Mouse (Mus musculus) c-Kit-positive CD71-positive TER-119-negative erythroid progenitor cells, embryonic 14.5 days (primary cell): ENCODE data around the gene Carmil1.

Source experiments
- DNase-seq: peaks from one replicate; pipeline ENCODE4 v3.0.0-alpha.2; 2013; ENCODE audit warnings: low read depth

Gene Carmil1

GRCm38 (mm10) chr13:24280439-24281431 lies at the start of gene Carmil1:
Carmil1 (minus strand) TSS chr13:24280795.
- peak; percentile 22 for DNase-seq

GRCm38 (mm10) chr13:24330128-24330527 lies 49.5 kb upstream of the Carmil1 start:
- no peak for DNase-seq

GRCm38 (mm10) chr13:24328036-24328817 lies 47.6 kb upstream of the Carmil1 start:
- no peak for DNase-seq

- DNase-seq, result no peak
Observed at GRCm38 (mm10) chr13:24327201-24327600, 46.6 kb upstream of the Carmil1 start, which contains the start of gene Cmah. Cmah (plus strand) TSS chr13:24327404.

GRCm38 (mm10) chr13:24321313-24321712 lies 40.7 kb upstream of the Carmil1 start:
- DNase-seq, result no peak

- DNase-seq, result peak; percentile 30
Observed at GRCm38 (mm10) chr13:24318618-24319017, 38.0 kb upstream of the Carmil1 start.

GRCm38 (mm10) chr13:24316563-24316962 lies 36.0 kb upstream of the Carmil1 start:
- no peak for DNase-seq

GRCm38 (mm10) chr13:24311011-24311940 lies 30.7 kb upstream of the Carmil1 start:
- peak; percentile 49 for DNase-seq

- DNase-seq, result no peak
Observed at GRCm38 (mm10) chr13:24306248-24306647, 25.7 kb upstream of the Carmil1 start.

- DNase-seq, result no peak
Observed at GRCm38 (mm10) chr13:24305486-24305885, 24.9 kb upstream of the Carmil1 start.

- DNase-seq, result no peak
Observed at GRCm38 (mm10) chr13:24297252-24297651, 16.7 kb upstream of the Carmil1 start.

- DNase-seq, result no peak
Observed at GRCm38 (mm10) chr13:24287381-24287780, 6.8 kb upstream of the Carmil1 start.

GRCm38 (mm10) chr13:24279762-24280438 lies 695 bp downstream of the Carmil1 start:
- no peak for DNase-seq

GRCm38 (mm10) chr13:24279407-24279761 lies 1.2 kb downstream of the Carmil1 start:
- DNase-seq, result no peak

GRCm38 (mm10) chr13:24272740-24273377 lies 7.7 kb downstream of the Carmil1 start:
- DNase-seq, result no peak

GRCm38 (mm10) chr13:24269100-24269465 lies 11.5 kb downstream of the Carmil1 start:
- no peak for DNase-seq

- DNase-seq, result no peak
Observed at GRCm38 (mm10) chr13:24268355-24269099, 12.1 kb downstream of the Carmil1 start.

GRCm38 (mm10) chr13:24264760-24265159 lies 15.8 kb downstream of the Carmil1 start:
- DNase-seq, result no peak

GRCm38 (mm10) chr13:24263560-24263959 lies 17.0 kb downstream of the Carmil1 start:
- no peak for DNase-seq
